Mouse (Mus musculus) erythroblast, embryonic 14.5 days (primary cell): ENCODE results near the gene Snrnp48.

ENCODE experiments used
- GATA1 ChIP-seq: IDR thresholded peaks from 2 replicates; pipeline ENCODE4 v1.6.1; 2012; ENCODE audit warnings: low read length, inconsistent platforms, mixed read lengths
- TAL1 ChIP-seq: IDR thresholded peaks from 3 replicates; pipeline ENCODE4 v1.6.1; 2012; ENCODE audit warnings: low read length, inconsistent platforms, mixed read lengths

DNA sequence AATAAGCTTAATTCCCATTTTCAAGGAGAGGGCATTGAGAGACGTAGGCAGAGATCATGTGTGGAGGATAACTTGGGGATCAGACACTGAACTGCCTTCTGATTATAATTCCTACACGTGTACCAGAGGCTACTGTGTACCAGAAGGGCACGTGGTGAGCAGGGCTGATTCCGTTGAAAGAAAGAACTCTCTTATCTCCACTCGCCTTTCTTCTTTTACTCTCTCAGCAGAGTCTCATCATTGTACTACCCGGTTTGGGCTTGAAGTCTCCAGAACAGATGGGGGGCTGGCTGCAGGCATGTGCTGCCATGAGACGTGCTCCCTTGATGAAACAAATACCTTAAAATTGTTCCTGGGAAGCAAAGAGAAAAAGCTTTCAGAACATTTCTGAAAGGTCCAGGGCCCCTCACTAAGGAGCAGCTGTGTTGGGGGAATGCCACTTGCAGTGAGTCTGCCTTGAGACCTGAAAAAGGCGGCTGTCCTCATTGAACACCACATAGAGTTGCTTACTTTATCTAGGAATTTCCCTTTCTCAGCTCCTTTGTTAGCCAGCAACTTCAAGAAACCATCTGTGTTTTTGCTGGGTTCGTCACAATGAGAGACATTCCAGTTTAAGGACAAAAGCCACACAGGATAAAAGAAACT is 25.6 kb downstream of the Snrnp48 start:
- TF ChIP-seq GATA1 (no peak), TAL1 (no peak)
